Mouse (Mus musculus) hindlimb bud, embryonic 11.5 days (tissue): ENCODE data around the gene Mkrn1.
A peak's percentile ranks its signal among the peaks of the same experiment; 100 is the strongest.
"Not testable (repeated sequence)": the region's sequence is repeated elsewhere in the genome, so short reads cannot be mapped to it uniquely, and the experiment has no call there.

Experiments used
- DNase-seq: peaks from one replicate; pipeline ENCODE4 v3.0.0-alpha.2; 2012; ENCODE audit warnings: low read depth, low spot score; ENCODE audit errors: extremely low spot score

Mkrn1 gene

GRCm38 (mm10) chr6:39433174-39433573 is 12.9 kb upstream of the Mkrn1 start:
- DNase-seq = no peak

GRCm38 (mm10) chr6:39430722-39431121 is 10.5 kb upstream of the Mkrn1 start:
- DNase-seq = no peak

- DNase-seq = no peak
These were observed 8.9 kb upstream of the Mkrn1 start for GRCm38 (mm10) chr6:39429007-39429788.

- no peak for DNase-seq
These were observed 7.2 kb upstream of the Mkrn1 start for GRCm38 (mm10) chr6:39427276-39428003.

GRCm38 (mm10) chr6:39426725-39427124 is 6.5 kb upstream of the Mkrn1 start:
- no peak for DNase-seq

- no peak for DNase-seq
These were observed 4.9 kb upstream of the Mkrn1 start for GRCm38 (mm10) chr6:39425181-39425580.

- DNase-seq = no peak
These were observed 3.4 kb upstream of the Mkrn1 start for GRCm38 (mm10) chr6:39423686-39424085.

GRCm38 (mm10) chr6:39423130-39423551 is 2.9 kb upstream of the Mkrn1 start:
- DNase-seq = no peak

GRCm38 (mm10) chr6:39420867-39421266 is 605 bp upstream of the Mkrn1 start:
- DNase-seq = no peak

GRCm38 (mm10) chr6:39419386-39419850 is 844 bp downstream of the Mkrn1 start:
- no peak for DNase-seq

- DNase-seq = not testable (repeated sequence)
These were observed 3.6 kb downstream of the Mkrn1 start for GRCm38 (mm10) chr6:39416654-39417053.

GRCm38 (mm10) chr6:39415762-39416161 is 4.5 kb downstream of the Mkrn1 start:
- DNase-seq = peak; percentile 24

- no peak for DNase-seq
These were observed 6.2 kb downstream of the Mkrn1 start for GRCm38 (mm10) chr6:39414106-39414505.

GRCm38 (mm10) chr6:39406480-39406879 is 13.8 kb downstream of the Mkrn1 start:
- no peak for DNase-seq

- DNase-seq = no peak
These were observed 17.1 kb downstream of the Mkrn1 start for GRCm38 (mm10) chr6:39403136-39403535.

- DNase-seq = no peak
These were observed 19.9 kb downstream of the Mkrn1 start for GRCm38 (mm10) chr6:39400343-39400742.

GRCm38 (mm10) chr6:39398342-39398741 is 21.9 kb downstream of the Mkrn1 start:
- DNase-seq = no peak

GRCm38 (mm10) chr6:39397046-39397445 is 23.2 kb downstream of the Mkrn1 start:
- DNase-seq = no peak

- no peak for DNase-seq
These were observed 24.3 kb downstream of the Mkrn1 start for GRCm38 (mm10) chr6:39395916-39396315.

GRCm38 (mm10) chr6:39395471-39395870 is 24.8 kb downstream of the Mkrn1 start:
- no peak for DNase-seq

- DNase-seq = no peak
These were observed 30.3 kb downstream of the Mkrn1 start for GRCm38 (mm10) chr6:39389988-39390387.
